Mouse (Mus musculus) kidney, embryonic 15.5 days (tissue): ENCODE data around the gene B9d2. TPM values are rescaled to one million over a fixed set of nuclear protein-coding genes. Genes with fewer than 3 reads are reported as not detected.

Experiments
- ATAC-seq: fragments of 200-750 bp; cut with Nextera tagmentation; replicated peaks from 2 replicates; pipeline ENCODE4 v1.8.0; 2017; ENCODE audit warnings: moderate TSS enrichment; ENCODE audit not compliant: low FRiP score
- H3K27ac ChIP-seq: fragments of 300-500 bp; sonication (generic); 2 replicates; pipeline ENCODE4 v1.5.1; 2015; ENCODE audit warnings: mild to moderate bottlenecking, inconsistent platforms
- H3K27me3 ChIP-seq: fragments of 300-500 bp; sonication (generic); 2 replicates; pipeline ENCODE4 v1.6.1; 2015; ENCODE audit warnings: inconsistent platforms
- H3K36me3 ChIP-seq: fragments of 300-500 bp; sonication (generic); 2 replicates; pipeline ENCODE4 v1.6.1; 2015; ENCODE audit warnings: inconsistent platforms
- H3K4me1 ChIP-seq: fragments of 300-500 bp; sonication (generic); 2 replicates; pipeline ENCODE4 v1.6.1; 2015; ENCODE audit warnings: inconsistent platforms
- H3K4me2 ChIP-seq: fragments of 300-500 bp; sonication (generic); 2 replicates; pipeline ENCODE4 v1.6.1; 2015; ENCODE audit warnings: moderate library complexity, mild to moderate bottlenecking, inconsistent platforms
- H3K4me3 ChIP-seq: fragments of 300-500 bp; sonication (generic); replicated peaks from 2 replicates; pipeline ENCODE4 v1.5.1; 2015; ENCODE audit warnings: mild to moderate bottlenecking, inconsistent platforms
- H3K9ac ChIP-seq: fragments of 300-500 bp; sonication (generic); 2 replicates; pipeline ENCODE4 v1.6.1; 2015; ENCODE audit warnings: mild to moderate bottlenecking, inconsistent platforms
- H3K9me3 ChIP-seq: fragments of 300-500 bp; sonication (generic); replicated peaks from 2 replicates; pipeline ENCODE4 v1.6.1; 2016; ENCODE audit warnings: inconsistent platforms
- WGBS: fragments of 180-500 bp; shearing (Covaris S2); methylation state at CpG from one replicate; pipeline ENCODE4 v1.1.7; 2015; ENCODE audit warnings: mixed read lengths; 5-methylcytosine and 5-hydroxymethylcytosine counted together
- polyA plus RNA-seq: library from polyadenylated mRNA; unstranded; fragments of >200 nt; fragmentation: Nextera tagmentation; extraction: Ambion mirVana; gene quantifications from 2 replicates; pipeline ENCODE4 v1.2.1, GENCODE M21; 2015

The B9d2 gene
- polyA plus RNA-seq, 1 experiment from 2014 or later, result 32.3 TPM

DNA sequence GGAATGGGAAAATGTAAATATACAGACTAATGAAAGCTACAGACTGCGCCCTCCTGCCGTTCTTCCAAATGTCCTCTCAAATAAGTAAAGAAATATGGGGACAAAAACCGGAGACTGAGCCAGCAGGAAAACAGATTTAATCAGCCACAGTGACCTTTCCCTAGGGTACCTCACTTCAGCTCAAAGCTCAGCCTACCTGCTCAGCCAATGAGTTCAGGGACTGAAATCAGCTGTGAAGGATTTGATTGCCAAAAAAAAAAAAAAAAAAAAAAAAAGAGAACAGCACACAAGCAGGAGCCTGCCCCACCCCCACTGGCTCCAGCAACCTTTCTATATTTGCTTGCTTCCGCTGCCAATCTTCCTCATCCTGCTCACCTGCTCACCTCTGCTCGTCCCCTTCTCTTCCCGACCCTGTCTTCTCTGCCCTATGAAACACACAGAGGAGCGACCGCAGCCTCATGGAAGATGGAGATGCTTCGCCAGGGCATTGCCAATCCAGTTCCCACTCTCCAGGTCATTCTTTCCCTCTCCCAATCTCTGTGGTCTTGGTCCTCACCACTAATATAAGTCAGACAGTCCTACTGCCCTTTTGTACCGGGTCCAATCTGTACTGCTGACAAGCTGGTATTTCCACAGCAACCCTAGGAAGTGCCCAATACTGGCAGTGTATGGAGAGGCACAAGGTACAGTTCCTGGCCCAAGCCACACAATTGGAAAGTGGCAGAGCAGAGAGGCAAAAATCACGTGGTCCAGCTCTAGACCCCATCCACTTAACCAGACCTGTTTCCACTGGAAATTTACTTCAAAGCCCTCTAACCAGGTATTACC, 24.8 kb upstream of the B9d2 start:
- Histone ChIP-seq H3K9ac (no peak overlapping the region), H3K4me2 (no peak overlapping the region), H3K36me3 (no peaks in the 10 kb centered on the region; the same call in 1 of the 2 replicates), H3K27ac (no peak overlapping the region), H3K4me3 (no peak overlapping the region), H3K4me1 (peaks cover 32% of the 10 kb centered on the region), H3K9me3 (no peaks in the 10 kb centered on the region), H3K27me3 (no peaks in the 10 kb centered on the region)
- no peak for ATAC-seq
- 76% methylated on average over 11 of the region's 11 CpGs for WGBS

- Histone ChIP-seq H3K4me3 (peak overlapping the region; percentile 72), H3K4me2 (peak overlapping the region; percentile 84), H3K4me1 (peaks cover 32% of the 10 kb centered on the region), H3K27me3 (no peaks in the 10 kb centered on the region), H3K9ac (peak overlapping the region; percentile 72), H3K9me3 (no peaks in the 10 kb centered on the region), H3K27ac (no peak overlapping the region), H3K36me3 (peaks cover 17% of the 10 kb centered on the region)
- ATAC-seq, result no peak
- WGBS, result 35% methylated on average over 10 of the region's 10 CpGs
These were observed 22.8 kb upstream of the B9d2 start for GRCm38 (mm10) chr7:25657785-25658184.

DNA sequence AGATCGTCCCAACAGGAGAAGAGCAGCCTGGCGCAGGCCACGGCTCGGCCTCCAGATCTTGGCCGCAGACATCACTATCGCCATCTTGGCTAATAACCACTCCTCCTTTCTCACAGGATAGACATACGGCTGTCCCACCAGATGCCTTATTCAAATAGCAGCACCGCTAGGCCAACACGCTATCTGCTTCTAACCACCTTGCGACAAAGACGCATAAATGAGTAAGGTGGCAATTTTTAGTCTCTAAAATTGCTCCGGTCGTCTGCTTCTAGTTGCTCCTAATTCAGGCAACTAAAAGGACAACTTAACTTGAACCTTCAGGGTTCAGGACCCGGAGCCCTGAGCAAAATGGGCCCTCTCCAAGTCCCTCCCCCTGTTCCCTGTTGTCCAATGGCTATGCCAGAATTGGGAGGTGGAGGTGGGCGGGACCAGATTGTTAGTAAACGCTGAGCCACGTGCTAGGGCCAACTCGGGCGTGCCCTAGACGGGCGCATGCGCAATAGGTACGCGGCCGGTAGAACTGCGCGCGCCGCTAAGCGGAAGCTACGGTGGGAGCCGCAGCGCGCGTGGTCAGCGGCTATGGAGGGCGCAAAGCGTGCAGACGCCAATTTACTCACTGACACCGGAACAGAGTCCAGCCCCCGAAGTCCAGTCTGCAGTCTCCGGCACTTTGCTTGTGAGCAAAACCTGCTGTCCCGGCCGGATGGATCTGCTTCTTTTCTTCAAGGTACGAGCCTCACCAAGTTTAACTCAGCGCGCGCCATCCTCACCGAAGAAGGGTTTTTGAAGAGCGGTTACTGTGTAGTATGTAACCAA, 21.7 kb upstream of the B9d2 start, which contains the start of the genes Bckdha and Exosc5:
Gene Bckdha (minus strand): TSS at position 325 of the 816 bp plus-strand sequence.
Gene Exosc5 (plus strand): TSS at position 508 of the 816 bp plus-strand sequence.
- Histone ChIP-seq H3K27ac (peak within 1 kb of the TSS; percentile 82), H3K27me3 (no peaks in the 10 kb centered on the region), H3K4me1 (peaks cover 32% of the 10 kb centered on the region), H3K4me2 (peak within 1 kb of the TSS; percentile 84), H3K9me3 (no peaks in the 10 kb centered on the region), H3K9ac (peak within 1 kb of the TSS; percentile 72), H3K36me3 (peaks cover 28% of the 10 kb centered on the region), H3K4me3 (peak within 1 kb of the TSS; percentile 72)
- ATAC-seq, result peak; percentile 99
- WGBS, result under 1% methylated on average over 50 of the region's 50 CpGs

GRCm38 (mm10) chr7:25666381-25666780, 14.2 kb upstream of the B9d2 start:
- no peaks in the 10 kb centered on the region for H3K4me1 ChIP-seq
- H3K4me2 ChIP-seq, result no peak overlapping the region
- H3K27ac ChIP-seq, result no peak overlapping the region
- ATAC-seq, result no peak
- WGBS, result 92% methylated on average over 8 of the region's 8 CpGs
- H3K27me3 ChIP-seq, result no peaks in the 10 kb centered on the region
- H3K9ac ChIP-seq, result no peak overlapping the region
- H3K4me3 ChIP-seq, result no peak overlapping the region
- peaks cover 83% of the 10 kb centered on the region for H3K36me3 ChIP-seq
- no peaks in the 10 kb centered on the region for H3K9me3 ChIP-seq

DNA sequence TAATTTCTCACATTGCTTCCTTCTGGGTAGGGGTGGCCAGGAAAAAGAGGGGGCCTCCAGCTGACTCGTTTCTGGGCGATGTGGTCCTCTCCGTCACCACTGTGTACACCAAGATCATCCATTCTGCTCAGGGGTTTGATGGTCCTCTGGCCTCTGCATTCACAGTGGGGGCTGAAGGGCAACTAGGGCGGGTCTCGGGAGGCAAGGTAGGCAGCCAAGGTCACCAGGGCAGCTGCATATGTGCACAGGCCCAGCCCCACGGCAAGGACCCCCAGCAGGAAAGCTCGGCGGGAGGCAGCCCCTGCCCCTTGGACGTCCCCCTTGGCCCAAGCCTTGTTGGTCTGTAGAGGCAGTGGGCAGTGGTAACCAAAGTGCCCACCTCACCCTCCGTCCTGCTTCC, 11.4 kb upstream of the B9d2 start:
- 88% methylated on average over 10 of the region's 10 CpGs for WGBS
- H3K4me1 ChIP-seq, result no peaks in the 10 kb centered on the region
- no peaks in the 10 kb centered on the region for H3K9me3 ChIP-seq
- H3K4me2 ChIP-seq, result no peak overlapping the region
- H3K36me3 ChIP-seq, result peaks cover 55% of the 10 kb centered on the region
- H3K27me3 ChIP-seq, result peaks cover 18% of the 10 kb centered on the region
- no peak overlapping the region for H3K9ac ChIP-seq
- no peak overlapping the region for H3K4me3 ChIP-seq
- no peak for ATAC-seq
- H3K27ac ChIP-seq, result no peak overlapping the region

DNA sequence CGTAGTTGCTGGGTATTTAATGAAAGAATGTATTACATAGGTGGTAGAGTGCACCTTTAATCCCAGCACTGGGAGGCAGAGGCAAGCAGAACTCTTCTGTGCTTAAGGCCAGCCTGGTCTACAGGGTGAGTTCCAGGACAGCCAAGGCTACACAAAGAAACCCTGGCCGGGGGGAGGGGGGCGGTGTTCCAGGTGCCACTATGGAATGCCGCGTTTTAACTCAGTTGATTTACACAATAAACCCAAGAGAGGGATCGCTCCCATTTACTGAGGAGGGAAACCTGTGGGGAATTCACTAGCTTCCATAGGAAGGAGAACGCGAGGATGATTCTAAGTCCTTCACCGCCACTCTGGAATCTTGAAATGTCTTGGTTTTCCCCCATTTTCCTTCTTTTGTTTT, 10.9 kb upstream of the B9d2 start:
- H3K9ac ChIP-seq, result no peak overlapping the region
- H3K9me3 ChIP-seq, result no peaks in the 10 kb centered on the region
- H3K4me3 ChIP-seq, result no peak overlapping the region
- peaks cover 23% of the 10 kb centered on the region for H3K27me3 ChIP-seq
- H3K4me2 ChIP-seq, result no peak overlapping the region
- ATAC-seq, result no peak
- peaks cover 50% of the 10 kb centered on the region for H3K36me3 ChIP-seq
- 79% methylated on average over 9 of the region's 9 CpGs for WGBS
- peaks cover 4% of the 10 kb centered on the region for H3K4me1 ChIP-seq
- no peak overlapping the region for H3K27ac ChIP-seq

GRCm38 (mm10) chr7:25670096-25670495, 10.5 kb upstream of the B9d2 start:
- Histone ChIP-seq H3K27ac (no peak overlapping the region), H3K27me3 (peaks cover 27% of the 10 kb centered on the region), H3K36me3 (peaks cover 45% of the 10 kb centered on the region), H3K9ac (no peak overlapping the region), H3K9me3 (no peaks in the 10 kb centered on the region), H3K4me1 (peaks cover 8% of the 10 kb centered on the region), H3K4me2 (no peak overlapping the region), H3K4me3 (no peak overlapping the region)
- no peak for ATAC-seq
- 95% methylated on average over 4 of the region's 4 CpGs for WGBS

GRCm38 (mm10) chr7:25671686-25672085, 8.9 kb upstream of the B9d2 start:
- Histone ChIP-seq H3K9me3 (no peaks in the 10 kb centered on the region), H3K4me2 (no peak overlapping the region), H3K36me3 (peaks cover 30% of the 10 kb centered on the region), H3K9ac (no peak overlapping the region), H3K27ac (no peak overlapping the region), H3K4me3 (no peak overlapping the region), H3K4me1 (peaks cover 9% of the 10 kb centered on the region), H3K27me3 (peaks cover 43% of the 10 kb centered on the region)
- ATAC-seq, result no peak
- 72% methylated on average over 2 of the region's 2 CpGs for WGBS

DNA sequence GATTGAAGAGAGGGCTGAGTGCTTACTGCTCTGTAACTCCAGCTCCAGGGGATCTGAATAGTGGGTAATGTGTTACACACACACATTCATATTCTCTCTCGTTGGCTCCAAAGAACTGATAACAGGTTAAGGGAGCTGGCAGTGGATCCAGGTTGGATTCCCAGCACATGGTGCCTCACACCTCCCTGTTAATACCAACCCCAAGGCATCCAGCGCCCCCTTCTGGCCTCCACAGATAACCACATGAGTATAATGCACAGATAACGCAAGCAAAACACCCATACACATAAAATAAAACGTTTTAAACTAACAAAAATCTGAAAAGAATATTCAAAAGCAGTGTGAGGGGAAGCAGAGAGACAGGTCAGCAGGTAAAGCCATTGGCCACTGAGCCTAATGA, 8.1 kb upstream of the B9d2 start:
- Histone ChIP-seq H3K4me1 (peaks cover 9% of the 10 kb centered on the region), H3K36me3 (peaks cover 23% of the 10 kb centered on the region), H3K9ac (no peak overlapping the region), H3K9me3 (no peaks in the 10 kb centered on the region), H3K4me2 (no peak overlapping the region), H3K27me3 (peaks cover 48% of the 10 kb centered on the region), H3K4me3 (no peak overlapping the region), H3K27ac (no peak overlapping the region)
- WGBS, result 59% methylated on average over 4 of the region's 4 CpGs
- ATAC-seq, result no peak

- no peak for ATAC-seq
- 19% methylated on average over 9 of the region's 9 CpGs for WGBS
- H3K4me2 ChIP-seq, result peak overlapping the region; percentile 68
- peaks cover 5% of the 10 kb centered on the region; the same call in 1 of the 2 replicates for H3K36me3 ChIP-seq
- H3K27me3 ChIP-seq, result peaks cover 55% of the 10 kb centered on the region
- H3K4me3 ChIP-seq, result peak overlapping the region; percentile 41
- H3K9me3 ChIP-seq, result no peaks in the 10 kb centered on the region
- H3K9ac ChIP-seq, result no peak overlapping the region
- H3K27ac ChIP-seq, result no peak overlapping the region
- peaks cover 9% of the 10 kb centered on the region for H3K4me1 ChIP-seq
These were observed 6.3 kb upstream of the B9d2 start for GRCm38 (mm10) chr7:25674297-25674696.

GRCm38 (mm10) chr7:25674719-25675300, 5.8 kb upstream of the B9d2 start, which contains the start of gene Tmem91:
Tmem91 (minus strand) TSS chr7:25675166.
- WGBS, result 3% methylated on average over 29 of the region's 29 CpGs
- peak within 1 kb of the TSS; percentile 34 for H3K9ac ChIP-seq
- no peaks in the 10 kb centered on the region for H3K9me3 ChIP-seq
- peak within 1 kb of the TSS; percentile 41 for H3K4me3 ChIP-seq
- peak within 1 kb of the TSS; percentile 68 for H3K4me2 ChIP-seq
- no peak within 1 kb of the TSS for H3K27ac ChIP-seq
- peaks cover 56% of the 10 kb centered on the region for H3K27me3 ChIP-seq
- H3K36me3 ChIP-seq, result peaks cover under 1% of the 10 kb centered on the region; the same call in 1 of the 2 replicates
- peak; percentile 37; the same call in 1 of the 2 replicates for ATAC-seq
- H3K4me1 ChIP-seq, result peaks cover 11% of the 10 kb centered on the region
